Mouse (Mus musculus) kidney, postnatal 10 days (tissue): ENCODE data around the gene Pot1b.

Experiments
- DNase-seq: peaks from one replicate; pipeline ENCODE4 v3.0.0; 2021; ENCODE audit warnings: mixed read lengths

Pot1b gene

DNA sequence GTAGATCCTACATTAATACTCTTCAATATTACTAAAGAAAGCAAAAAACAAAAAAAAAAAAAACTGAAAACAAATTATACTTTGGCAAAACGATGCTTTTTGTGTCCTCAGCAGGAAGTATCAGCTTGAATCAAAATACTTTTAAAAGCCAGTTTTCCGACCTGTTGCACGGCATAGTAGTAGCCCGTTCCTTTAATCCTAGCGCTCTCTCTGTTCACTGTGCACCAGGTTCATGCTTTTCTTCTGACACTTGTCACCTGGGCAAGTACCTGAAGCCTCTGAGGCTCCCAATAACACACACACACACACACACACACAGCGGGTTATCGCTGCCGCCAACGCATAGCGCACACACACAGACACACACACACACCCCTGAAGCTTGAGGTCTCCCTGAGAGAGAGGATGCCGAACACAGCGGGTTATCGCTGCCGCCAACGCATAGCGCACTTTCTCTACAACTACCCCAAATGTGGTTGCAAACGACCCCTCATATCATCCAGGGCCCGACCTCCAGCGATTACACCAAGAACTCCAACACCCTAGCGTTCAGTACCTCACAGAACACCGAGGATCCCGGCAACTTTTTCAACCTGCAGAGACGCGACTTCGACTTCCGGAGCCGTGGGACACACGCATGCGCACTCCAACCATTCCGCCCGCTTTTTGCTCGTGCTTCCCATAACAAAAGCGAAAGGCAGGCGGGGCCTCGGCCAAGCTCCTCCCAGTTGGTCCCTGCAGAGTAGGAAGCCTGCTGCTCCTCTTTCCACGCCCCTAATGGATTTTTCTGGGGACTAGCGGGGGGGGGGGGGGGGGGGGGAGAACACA, at the start of gene Pot1b:
Gene Pot1b (minus strand): TSS at position 645 of the 828 bp plus-strand sequence.
- peak; percentile 99 for DNase-seq

DNA sequence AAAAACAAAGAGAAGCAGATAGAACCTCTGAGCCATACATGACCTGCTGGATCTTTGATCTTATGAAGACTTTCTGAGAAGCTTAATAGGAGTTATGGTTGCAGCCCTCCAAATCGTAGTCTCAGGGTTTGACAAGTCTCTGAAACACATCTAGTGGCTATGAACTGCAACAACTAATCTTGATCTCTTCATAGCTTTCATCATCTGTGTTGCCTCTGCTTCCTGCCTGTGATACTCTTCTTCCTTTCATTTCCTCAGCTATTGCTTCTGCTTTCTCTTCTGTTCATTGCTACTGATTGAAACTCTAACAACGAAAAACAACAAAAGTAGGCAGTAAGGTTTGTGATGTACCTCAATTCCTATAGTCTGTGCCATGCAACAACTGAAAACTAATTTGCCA, 38.7 kb upstream of the Pot1b start:
- no peak for DNase-seq

GRCm38 (mm10) chr17:55749786-55750185, 37.4 kb upstream of the Pot1b start, which contains the start of gene Adgre4:
TSS of gene Adgre4 (plus strand) at chr17:55749984.
- no peak for DNase-seq

DNA sequence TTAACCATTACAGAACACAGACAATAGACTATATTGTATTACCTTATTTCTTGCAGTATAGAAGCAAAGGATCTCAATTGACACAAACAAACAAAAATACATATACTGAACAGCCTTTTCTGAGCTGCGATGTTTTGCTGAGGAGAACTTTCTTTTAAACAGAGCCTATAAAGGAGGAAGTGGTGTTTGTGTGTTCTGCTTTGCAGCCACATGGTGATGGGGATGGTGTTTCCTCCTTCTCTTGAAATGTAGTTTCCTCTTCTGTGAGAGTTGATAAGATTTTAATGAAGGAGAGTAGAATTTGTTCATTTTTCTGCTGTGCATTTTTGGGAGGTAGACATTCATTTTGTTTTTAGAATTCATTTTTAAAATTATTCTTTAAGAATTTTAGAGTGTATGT, 24.2 kb upstream of the Pot1b start:
- no peak for DNase-seq

GRCm38 (mm10) chr17:55726193-55726592, 13.8 kb upstream of the Pot1b start:
- no peak for DNase-seq

DNA sequence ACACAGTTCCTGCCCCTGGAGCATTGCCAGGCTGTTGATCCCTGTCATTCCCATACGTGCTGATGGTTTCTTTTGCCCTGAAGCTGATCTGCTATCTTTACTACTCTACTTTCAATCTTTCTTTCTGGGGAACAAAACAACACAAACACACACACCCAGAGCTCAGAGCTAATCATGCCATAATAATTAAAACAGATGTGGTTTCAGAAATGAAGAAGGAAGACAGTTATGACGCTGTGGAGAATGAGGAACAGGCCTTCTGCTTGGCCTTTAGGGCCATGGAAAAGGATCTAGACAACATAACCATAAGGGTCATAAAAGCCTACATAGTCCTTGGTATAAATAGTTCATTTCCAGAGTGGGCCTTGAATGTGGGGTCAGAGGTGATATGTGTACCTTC, 9.8 kb upstream of the Pot1b start:
- no peak for DNase-seq

DNA sequence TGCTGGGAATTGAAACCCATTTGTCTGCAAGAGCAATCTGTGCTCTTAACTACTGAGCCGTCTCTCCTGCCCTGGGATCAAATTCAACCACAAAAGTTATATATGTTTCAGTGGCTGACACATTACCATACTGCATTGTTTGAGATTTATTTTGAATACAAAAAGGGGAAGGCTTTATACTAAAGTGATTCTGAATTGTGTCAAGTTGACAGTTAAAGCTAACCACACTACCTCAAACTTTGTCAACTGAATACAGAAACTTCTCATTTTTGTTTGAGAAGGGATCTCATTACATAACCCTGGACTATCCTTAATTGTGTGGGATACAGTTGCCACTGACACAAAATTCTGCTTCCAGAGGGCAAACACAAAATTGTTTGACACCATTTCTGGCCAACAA, 8.8 kb upstream of the Pot1b start:
- DNase-seq, result no peak

GRCm38 (mm10) chr17:55702865-55703264, 9.6 kb downstream of the Pot1b start:
- no peak for DNase-seq

DNA sequence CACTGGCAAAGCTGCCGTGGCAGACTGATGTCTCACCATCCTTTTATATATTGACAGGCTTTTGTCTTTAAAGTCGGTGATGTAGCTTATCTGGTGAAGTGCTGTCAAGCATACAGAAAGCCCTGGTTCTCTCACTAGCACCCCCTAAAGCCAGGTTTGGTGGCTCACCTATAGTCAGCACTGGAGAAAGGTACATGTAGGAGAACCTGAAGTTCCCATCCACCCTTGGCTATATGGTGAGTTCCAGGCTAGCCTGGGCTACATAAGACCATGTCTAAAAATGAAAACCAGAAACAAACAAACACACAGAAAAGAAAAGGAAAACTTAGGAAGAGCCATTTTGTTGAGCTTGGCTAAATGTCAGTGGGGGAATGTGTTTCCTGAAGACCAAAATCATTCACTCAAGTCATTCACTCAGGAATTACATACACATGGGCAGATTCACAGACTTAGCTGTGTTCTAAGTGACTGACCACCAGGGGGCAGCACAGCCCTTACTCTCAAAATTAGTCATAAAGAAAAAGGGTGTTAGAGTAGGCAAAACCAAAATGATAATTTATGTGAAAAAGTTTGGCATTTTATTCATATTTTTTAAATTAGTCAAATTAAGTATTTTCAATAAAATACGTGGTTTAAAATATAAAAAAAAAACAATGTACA, 10.1 kb downstream of the Pot1b start:
- DNase-seq, result peak; percentile 88

DNA sequence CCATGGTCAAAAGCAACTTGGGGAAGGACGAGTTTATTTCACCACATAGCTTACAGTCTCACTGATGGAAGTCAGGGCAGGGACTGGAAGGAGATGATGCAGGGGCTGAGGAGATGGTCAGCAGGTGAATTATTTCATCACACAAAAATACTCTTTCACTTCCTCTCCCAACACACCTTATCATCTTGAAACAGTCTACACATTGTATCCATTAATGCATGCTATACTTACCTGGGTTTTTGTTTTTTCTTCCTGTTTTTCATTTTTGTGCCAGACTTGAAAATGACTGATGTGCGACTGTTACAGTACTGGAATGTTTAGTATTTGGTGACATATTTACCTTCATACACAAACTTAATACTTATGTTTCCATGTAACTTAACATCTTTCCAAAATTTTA, 13.0 kb downstream of the Pot1b start:
- no peak for DNase-seq

GRCm38 (mm10) chr17:55661099-55661498, 51.3 kb downstream of the Pot1b start:
- no peak for DNase-seq

GRCm38 (mm10) chr17:55625092-55625491, 87.3 kb downstream of the Pot1b start, which contains the start of gene Vmn2r118:
TSS of gene Vmn2r118 (minus strand) at chr17:55625192.
- DNase-seq, result no peak
